Mouse (Mus musculus) liver, embryonic 13.5 days (tissue): Measurements from ENCODE around the gene Urb2. TPM values are rescaled to one million over a fixed set of nuclear protein-coding genes. Genes with fewer than 3 reads are reported as not detected.

Source experiments
- ATAC-seq: fragments of 200-750 bp; cut with Nextera tagmentation; 2 replicates; pipeline ENCODE4 v1.8.0; 2017; ENCODE audit warnings: low read depth, mild to moderate bottlenecking, moderate number of reproducible peaks, moderate library complexity
- DNase-seq: peaks from one replicate; pipeline ENCODE4 v3.0.0; 2022
- H3K27ac ChIP-seq: fragments of 300-500 bp; sonication (generic); 2 replicates; pipeline ENCODE4 v1.5.1; 2015; ENCODE audit warnings: moderate library complexity, mild to moderate bottlenecking, inconsistent platforms
- H3K27me3 ChIP-seq: fragments of 300-500 bp; sonication (generic); 2 replicates; pipeline ENCODE4 v1.6.1; 2015; ENCODE audit warnings: mild to moderate bottlenecking, inconsistent platforms
- H3K36me3 ChIP-seq: fragments of 300-500 bp; sonication (generic); 2 replicates; pipeline ENCODE4 v1.6.1; 2015; ENCODE audit warnings: mild to moderate bottlenecking, inconsistent platforms
- H3K4me1 ChIP-seq: fragments of 300-500 bp; sonication (generic); replicated peaks from 2 replicates; pipeline ENCODE4 v1.6.1; 2015; ENCODE audit warnings: inconsistent platforms
- H3K4me2 ChIP-seq: fragments of 300-500 bp; sonication (generic); 2 replicates; pipeline ENCODE4 v1.6.1; 2015; ENCODE audit warnings: inconsistent platforms, mild to moderate bottlenecking, moderate library complexity
- H3K4me3 ChIP-seq: fragments of 300-500 bp; sonication (generic); replicated peaks from 2 replicates; pipeline ENCODE4 v1.5.1; 2015; ENCODE audit warnings: mild to moderate bottlenecking, inconsistent platforms
- H3K9ac ChIP-seq: fragments of 300-500 bp; sonication (generic); 2 replicates; pipeline ENCODE4 v1.6.1; 2015; ENCODE audit warnings: mild to moderate bottlenecking, inconsistent platforms
- H3K9me3 ChIP-seq: fragments of 300-500 bp; sonication (generic); replicated peaks from 2 replicates; pipeline ENCODE4 v1.6.1; 2016; ENCODE audit warnings: inconsistent platforms
- WGBS: fragments of 180-500 bp; shearing (Covaris S2); methylation state at CpG from one replicate; pipeline ENCODE4 v1.1.7; 2015; ENCODE audit not compliant: insufficient replicate concordance; 5-methylcytosine and 5-hydroxymethylcytosine counted together
- polyA plus RNA-seq: library from polyadenylated mRNA; unstranded; fragments of >200 nt; fragmentation: Nextera tagmentation; extraction: Ambion mirVana; gene quantifications from 2 replicates; pipeline ENCODE4 v1.2.1, GENCODE M21; 2015

Gene Urb2
- 2.5 and 4.0 TPM in 2 replicates for polyA plus RNA-seq

DNA sequence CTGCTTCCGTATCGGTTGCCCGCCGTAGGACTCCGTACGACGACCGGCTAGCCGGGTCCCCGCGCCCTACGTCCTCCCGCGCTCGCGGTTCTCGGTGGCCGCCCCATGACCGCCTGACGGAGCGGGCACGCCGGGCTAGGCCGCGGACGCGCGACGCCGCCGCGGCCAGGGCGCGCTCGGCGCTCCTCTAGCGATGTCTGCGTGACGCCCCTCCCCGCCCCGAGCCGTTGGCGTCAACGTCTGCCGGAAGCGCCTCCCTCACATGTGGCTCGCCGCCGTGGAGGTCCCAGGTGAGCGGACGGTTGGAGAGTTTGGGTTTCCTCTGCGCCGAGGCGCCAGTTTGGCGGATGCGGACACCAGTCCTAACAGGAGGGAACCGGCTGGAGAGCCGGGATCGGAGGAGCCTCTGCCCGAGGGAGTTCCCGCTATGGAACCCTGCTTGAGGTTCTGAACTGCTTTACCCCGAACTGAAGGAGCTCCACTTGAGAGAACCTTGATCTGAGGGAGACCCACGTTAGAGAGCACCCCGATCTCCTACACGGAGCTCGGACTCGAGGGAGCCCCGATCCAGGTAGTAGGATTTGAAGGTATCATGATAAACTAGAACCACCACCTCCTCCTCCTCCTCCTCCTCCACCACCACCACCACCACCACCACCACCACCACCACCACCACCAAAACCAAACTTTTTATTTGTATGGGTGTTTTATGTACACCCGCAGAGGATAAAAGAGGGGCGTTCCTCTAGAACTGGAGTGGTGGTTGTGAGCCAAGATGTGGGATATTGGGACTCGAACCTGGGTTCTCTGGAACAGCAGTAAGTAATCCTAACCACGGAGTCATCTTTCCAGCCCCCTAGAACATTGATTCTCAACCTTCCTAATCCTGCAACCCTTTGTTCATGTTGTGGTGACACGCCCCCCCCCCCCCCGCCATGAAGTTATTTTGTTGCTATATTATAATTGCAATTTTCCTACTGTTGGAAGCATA, at the start of gene Urb2, which contains the start of gene Taf5l:
Gene Urb2, plus strand, starts transcription at position 272 of the 991 bp plus-strand sequence.
Gene Taf5l, minus strand, starts transcription at position 161 of the 991 bp plus-strand sequence.
- Histone ChIP-seq H3K4me1 (peaks cover 55% of the 10 kb centered on the region), H3K9ac (peak within 1 kb of the TSS; percentile 93), H3K4me3 (peak within 1 kb of the TSS; percentile 88), H3K36me3 (peaks cover 31% of the 10 kb centered on the region), H3K27ac (peak within 1 kb of the TSS; percentile 89), H3K4me2 (peak within 1 kb of the TSS; percentile 89), H3K27me3 (no peaks in the 10 kb centered on the region), H3K9me3 (no peaks in the 10 kb centered on the region)
- DNase-seq, result peak; percentile 89
- under 1% methylated on average over 71 of the region's 74 CpGs for WGBS
- peak; percentile 82 for ATAC-seq

DNA sequence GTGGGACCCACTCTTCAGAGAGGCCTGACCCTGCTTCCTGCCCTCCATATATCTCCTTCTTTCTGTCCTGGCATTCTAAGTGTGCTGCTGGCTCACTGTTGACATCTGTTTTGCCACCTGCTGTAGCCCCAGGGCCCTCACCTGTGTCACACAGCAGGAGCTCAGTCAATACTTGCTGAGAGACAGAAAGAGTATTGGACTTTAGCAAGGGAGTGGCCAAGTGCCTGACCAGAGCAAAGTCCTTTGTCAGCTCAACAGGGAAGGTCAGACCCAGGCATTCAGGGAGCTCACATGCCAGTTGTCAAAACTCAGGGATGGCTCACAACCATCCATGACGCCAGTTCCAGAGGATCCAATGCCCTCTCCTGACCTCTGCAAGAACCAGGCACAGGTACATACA, 47.8 kb upstream of the Urb2 start:
- peak overlapping the region; percentile 39 for H3K4me2 ChIP-seq
- H3K4me3 ChIP-seq, result peak overlapping the region; percentile 10; the same call in 1 of the 2 replicates
- DNase-seq, result no peak
- 0 out of 2 replicates have a peak overlapping the region, but pooled peaks have one; percentile 22 for H3K9ac ChIP-seq
- ATAC-seq, result no peak
- peak overlapping the region; percentile 67 for H3K27ac ChIP-seq
- WGBS, result 73% methylated on average over 1 of the region's 1 CpGs
- H3K4me1 ChIP-seq, result peaks cover 91% of the 10 kb centered on the region
- 0 out of 2 replicates have a peak, but pooled peaks cover 4% of the 10 kb centered on the region for H3K9me3 ChIP-seq
- H3K27me3 ChIP-seq, result no peaks in the 10 kb centered on the region
- H3K36me3 ChIP-seq, result peaks cover 98% of the 10 kb centered on the region

- peaks cover 85% of the 10 kb centered on the region for H3K4me1 ChIP-seq
- ATAC-seq, result no peak
- H3K36me3 ChIP-seq, result peaks cover 83% of the 10 kb centered on the region
- H3K27ac ChIP-seq, result peak overlapping the region; percentile 100
- peak overlapping the region; percentile 100 for H3K9ac ChIP-seq
- 91% methylated on average over 4 of the region's 4 CpGs for WGBS
- H3K4me3 ChIP-seq, result peak overlapping the region; percentile 94
- H3K9me3 ChIP-seq, result 0 out of 2 replicates have a peak, but pooled peaks cover 4% of the 10 kb centered on the region
- DNase-seq, result no peak
- no peaks in the 10 kb centered on the region for H3K27me3 ChIP-seq
- peak overlapping the region; percentile 79 for H3K4me2 ChIP-seq
Observed at GRCm38 (mm10) chr8:123977499-123977898, 43.8 kb upstream of the Urb2 start.

- WGBS, result 42% methylated on average over 14 of the region's 14 CpGs
- no peak for DNase-seq
- ATAC-seq, result no peak
- Histone ChIP-seq H3K36me3 (peaks cover 75% of the 10 kb centered on the region), H3K4me3 (peak overlapping the region; percentile 94), H3K9ac (peak overlapping the region; percentile 100), H3K27me3 (no peaks in the 10 kb centered on the region), H3K9me3 (0 out of 2 replicates have a peak, but pooled peaks cover 4% of the 10 kb centered on the region), H3K4me2 (peak overlapping the region; percentile 79), H3K27ac (peak overlapping the region; percentile 100), H3K4me1 (peaks cover 79% of the 10 kb centered on the region)
Observed at GRCm38 (mm10) chr8:123978166-123978838, 43.0 kb upstream of the Urb2 start.

DNA sequence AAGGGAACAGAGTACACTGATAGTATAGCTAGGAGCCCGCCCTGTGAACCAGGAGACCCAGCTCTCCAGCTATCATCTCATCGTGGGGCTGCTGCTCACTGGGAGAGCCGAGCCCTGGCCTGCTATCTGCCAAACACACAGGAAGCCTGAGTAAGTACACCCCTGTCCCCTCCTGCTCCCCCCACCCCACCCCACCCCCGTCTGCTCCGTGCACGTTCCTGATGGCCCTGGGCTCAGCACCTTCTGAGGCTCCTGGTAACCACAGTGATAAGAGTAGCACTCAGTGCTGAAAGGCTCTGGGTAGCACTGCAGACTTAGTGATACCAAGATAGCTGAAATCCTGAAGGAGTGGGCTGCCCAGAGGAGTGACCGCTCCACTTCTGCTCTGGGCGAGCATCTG, 42.4 kb upstream of the Urb2 start:
- Histone ChIP-seq H3K4me1 (peaks cover 80% of the 10 kb centered on the region), H3K27me3 (no peaks in the 10 kb centered on the region), H3K27ac (peak overlapping the region; percentile 100), H3K9ac (peak overlapping the region; percentile 100), H3K4me2 (peak overlapping the region; percentile 79), H3K36me3 (peaks cover 71% of the 10 kb centered on the region), H3K4me3 (peak overlapping the region; percentile 94), H3K9me3 (0 out of 2 replicates have a peak, but pooled peaks cover 4% of the 10 kb centered on the region)
- 9% methylated on average over 8 of the region's 8 CpGs for WGBS
- DNase-seq (peak; percentile 89), ATAC-seq (peak; percentile 89)

GRCm38 (mm10) chr8:123980239-123980638, 41.1 kb upstream of the Urb2 start:
- H3K4me1 ChIP-seq, result peaks cover 81% of the 10 kb centered on the region
- H3K9me3 ChIP-seq, result no peaks in the 10 kb centered on the region
- H3K9ac ChIP-seq, result peak overlapping the region; percentile 100
- H3K27me3 ChIP-seq, result no peaks in the 10 kb centered on the region
- WGBS, result 20% methylated on average over 4 of the region's 4 CpGs
- H3K27ac ChIP-seq, result peak overlapping the region; percentile 100
- H3K4me2 ChIP-seq, result peak overlapping the region; percentile 79
- peaks cover 58% of the 10 kb centered on the region for H3K36me3 ChIP-seq
- ATAC-seq, result no peak
- no peak for DNase-seq
- H3K4me3 ChIP-seq, result peak overlapping the region; percentile 94

- Histone ChIP-seq H3K9me3 (no peaks in the 10 kb centered on the region), H3K9ac (peak overlapping the region; percentile 100), H3K36me3 (peaks cover 44% of the 10 kb centered on the region), H3K4me1 (peaks cover 80% of the 10 kb centered on the region), H3K4me3 (peak overlapping the region; percentile 94), H3K27ac (peak overlapping the region; percentile 100), H3K27me3 (no peaks in the 10 kb centered on the region), H3K4me2 (peak overlapping the region; percentile 79)
- WGBS, result 23% methylated on average over 4 of the region's 4 CpGs
- DNase-seq (no peak), ATAC-seq (no peak)
Observed at GRCm38 (mm10) chr8:123981674-123982073, 39.6 kb upstream of the Urb2 start.

DNA sequence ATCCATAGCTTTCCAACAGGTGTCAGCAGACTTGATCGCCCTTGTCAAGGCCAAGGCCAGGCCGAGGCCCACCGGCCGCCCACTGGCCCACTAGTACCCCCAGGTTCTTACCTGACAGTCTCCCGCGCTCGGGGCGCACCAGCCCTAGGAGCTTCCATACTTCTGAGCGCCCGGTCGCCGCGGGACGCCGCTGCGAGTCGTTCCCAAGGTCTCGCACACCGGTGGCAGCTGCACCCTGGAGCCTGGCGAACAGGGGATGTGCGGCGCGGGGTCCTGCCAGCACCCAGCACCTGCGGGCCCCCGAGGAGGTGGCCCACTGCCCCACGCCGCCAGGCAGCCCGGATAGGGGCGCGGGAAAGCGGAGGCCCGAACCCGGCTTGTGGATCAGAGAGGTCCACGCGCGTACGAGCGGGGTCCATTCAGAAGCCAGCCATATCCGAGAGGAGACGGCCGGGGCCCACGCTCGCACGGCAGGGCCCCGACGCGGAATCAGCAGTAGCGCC, 39.0 kb upstream of the Urb2 start:
- no peaks in the 10 kb centered on the region for H3K9me3 ChIP-seq
- under 1% methylated on average over 48 of the region's 48 CpGs for WGBS
- peaks cover 37% of the 10 kb centered on the region for H3K36me3 ChIP-seq
- no peak for ATAC-seq
- H3K4me2 ChIP-seq, result peak overlapping the region; percentile 79
- H3K27me3 ChIP-seq, result no peaks in the 10 kb centered on the region
- H3K27ac ChIP-seq, result peak overlapping the region; percentile 100
- peak overlapping the region; percentile 100 for H3K9ac ChIP-seq
- peak; percentile 38 for DNase-seq
- H3K4me1 ChIP-seq, result peaks cover 80% of the 10 kb centered on the region
- peak overlapping the region; percentile 94 for H3K4me3 ChIP-seq

DNA sequence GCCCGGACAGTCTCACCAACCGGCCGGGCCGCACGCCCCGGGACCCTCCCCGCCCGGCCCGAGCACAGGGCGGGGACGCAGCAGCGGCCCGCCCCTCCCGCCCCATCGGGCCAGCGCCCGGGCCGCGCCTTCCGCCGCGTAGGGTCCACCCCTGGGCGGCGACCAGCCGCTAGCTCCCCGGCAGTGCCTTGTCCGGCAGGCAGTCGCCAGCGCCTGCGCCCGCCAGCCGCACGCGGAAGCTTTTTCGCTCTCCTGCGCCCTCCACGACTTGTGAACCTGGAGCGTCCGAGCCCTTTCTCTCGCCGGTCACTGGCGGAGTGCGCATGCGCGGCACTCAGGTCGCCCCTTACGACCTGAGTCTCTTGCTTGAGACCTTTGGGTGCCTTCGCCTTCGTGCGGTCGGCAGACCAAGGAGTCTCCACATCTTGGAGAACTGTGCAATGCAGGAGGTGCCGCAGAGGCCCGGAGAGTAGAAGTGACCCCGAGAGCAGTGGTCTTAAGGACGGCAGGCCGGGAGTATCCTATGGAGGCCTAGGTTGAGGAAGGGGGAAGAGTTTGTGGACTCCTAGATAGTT, 38.4 kb upstream of the Urb2 start, which contains the start of gene Abcb10:
Gene Abcb10, minus strand, starts transcription at position 297 of the 575 bp plus-strand sequence.
- H3K4me3 ChIP-seq, result peak within 1 kb of the TSS; percentile 94
- DNase-seq (peak; percentile 87), ATAC-seq (peak; percentile 83)
- peak within 1 kb of the TSS; percentile 79 for H3K4me2 ChIP-seq
- no peaks in the 10 kb centered on the region for H3K27me3 ChIP-seq
- peak within 1 kb of the TSS; percentile 100 for H3K27ac ChIP-seq
- no peaks in the 10 kb centered on the region for H3K9me3 ChIP-seq
- under 1% methylated on average over 55 of the region's 56 CpGs for WGBS
- peaks cover 31% of the 10 kb centered on the region for H3K36me3 ChIP-seq
- H3K9ac ChIP-seq, result peak within 1 kb of the TSS; percentile 100
- H3K4me1 ChIP-seq, result peaks cover 80% of the 10 kb centered on the region

- Histone ChIP-seq H3K9ac (peak overlapping the region; percentile 85), H3K4me1 (peaks cover 93% of the 10 kb centered on the region), H3K4me2 (peak overlapping the region; percentile 83), H3K27ac (peak overlapping the region; percentile 100), H3K9me3 (no peaks in the 10 kb centered on the region), H3K27me3 (no peaks in the 10 kb centered on the region), H3K4me3 (peak overlapping the region; percentile 56), H3K36me3 (peaks cover 7% of the 10 kb centered on the region; the same call in 1 of the 2 replicates)
- peak; percentile 89 for DNase-seq
- ATAC-seq, result peak; percentile 89
- 6% methylated on average over 6 of the region's 6 CpGs for WGBS
Observed at GRCm38 (mm10) chr8:123988605-123989038, 32.7 kb upstream of the Urb2 start.
